Mouse (Mus musculus): Measurements from ENCODE around the gene Lrig1. TPM values are rescaled to one million over a fixed set of nuclear protein-coding genes. Genes with fewer than 3 reads are reported as not detected.

Lrig1 gene
- total RNA-seq, 2 experiments from 2014 or later: 35.3 to 35.9 TPM

- intact Hi-C loops (cut with DNase I): loop anchor here (5.0 kb wide), 1 partner anchor 77 kb away; no protein-coding TSS in a partner anchor
- no peak for DNase-seq (ENCODE audit: low spot score)
Observed at GRCm38 (mm10) chr6:94699173-94699987, 578 bp downstream of the Lrig1 start.

- no peak for DNase-seq (ENCODE audit: low spot score)
- intact Hi-C loops (cut with DNase I): loop anchor here (5.0 kb wide), 1 partner anchor 76 kb away; no protein-coding TSS in a partner anchor
Observed at GRCm38 (mm10) chr6:94698509-94699172, 1.3 kb downstream of the Lrig1 start.

GRCm38 (mm10) chr6:94697423-94697822, 2.5 kb downstream of the Lrig1 start:
- intact Hi-C loops (cut with DNase I): loop anchor here (5.0 kb wide), 1 partner anchor 75 kb away; no protein-coding TSS in a partner anchor
- no peak for DNase-seq (ENCODE audit: low spot score)

GRCm38 (mm10) chr6:94696182-94697080, 3.5 kb downstream of the Lrig1 start:
- DNase-seq (ENCODE audit: low spot score): no peak
- intact Hi-C loops (cut with DNase I): loop anchor here (5.0 kb wide), 1 partner anchor 74 kb away; no protein-coding TSS in a partner anchor

- intact Hi-C loops (cut with DNase I): loop anchor here (5.0 kb wide), 1 partner anchor 73 kb away; no protein-coding TSS in a partner anchor
- DNase-seq (ENCODE audit: low spot score): no peak
Observed at GRCm38 (mm10) chr6:94695121-94695930, 4.6 kb downstream of the Lrig1 start.

GRCm38 (mm10) chr6:94694481-94694880, 5.5 kb downstream of the Lrig1 start:
- intact Hi-C loops (cut with DNase I): no loop called here
- no peak for DNase-seq (ENCODE audit: low spot score)

GRCm38 (mm10) chr6:94693091-94693490, 6.9 kb downstream of the Lrig1 start:
- intact Hi-C loops (cut with DNase I): no loop called here
- no peak for DNase-seq (ENCODE audit: low spot score)

- intact Hi-C loops (cut with DNase I): no loop called here
- no peak for DNase-seq (ENCODE audit: low spot score)
Observed at GRCm38 (mm10) chr6:94692003-94692402, 8.0 kb downstream of the Lrig1 start.

GRCm38 (mm10) chr6:94690247-94690646, 9.7 kb downstream of the Lrig1 start:
- intact Hi-C loops (cut with DNase I): no loop called here
- DNase-seq (ENCODE audit: low spot score): no peak

- intact Hi-C loops (cut with DNase I): no loop called here
- DNase-seq (ENCODE audit: low spot score): peak; percentile 23
Observed at GRCm38 (mm10) chr6:94688722-94689121, 11.2 kb downstream of the Lrig1 start.

- intact Hi-C loops (cut with DNase I): no loop called here
- DNase-seq (ENCODE audit: low spot score): no peak
Observed at GRCm38 (mm10) chr6:94686048-94686447, 13.9 kb downstream of the Lrig1 start.

GRCm38 (mm10) chr6:94685611-94686010, 14.3 kb downstream of the Lrig1 start:
- intact Hi-C loops (cut with DNase I): no loop called here
- DNase-seq (ENCODE audit: low spot score): no peak

GRCm38 (mm10) chr6:94684844-94685557, 15.0 kb downstream of the Lrig1 start:
- no peak for DNase-seq (ENCODE audit: low spot score)
- intact Hi-C loops (cut with DNase I): no loop called here

GRCm38 (mm10) chr6:94683701-94684100, 16.3 kb downstream of the Lrig1 start:
- intact Hi-C loops (cut with DNase I): no loop called here
- no peak for DNase-seq (ENCODE audit: low spot score)

- intact Hi-C loops (cut with DNase I): no loop called here
- DNase-seq (ENCODE audit: low spot score): no peak
Observed at GRCm38 (mm10) chr6:94682270-94682618, 17.7 kb downstream of the Lrig1 start.

- DNase-seq (ENCODE audit: low spot score): no peak
- intact Hi-C loops (cut with DNase I): no loop called here
Observed at GRCm38 (mm10) chr6:94681446-94682269, 18.3 kb downstream of the Lrig1 start.

GRCm38 (mm10) chr6:94680760-94681445, 19.1 kb downstream of the Lrig1 start:
- DNase-seq (ENCODE audit: low spot score): no peak
- intact Hi-C loops (cut with DNase I): no loop called here

Data from heart, postnatal 25 days (tissue).